Mouse (Mus musculus) heart, adult 2 months (tissue): Measurements from ENCODE around the gene Fgfr2. TPM values are rescaled to one million over a fixed set of nuclear protein-coding genes. Genes with fewer than 3 reads are reported as not detected.

ENCODE experiments used
- DNase-seq, 2 experiments: peaks; one replicate each; pipeline ENCODE4 v3.0.0; 2021
- H3K27ac ChIP-seq: fragments of 200-600 bp; 2 replicates; pipeline ENCODE4 v1.8.1; 2022
- H3K27me3 ChIP-seq: fragments of 200-500 bp; 2 replicates; pipeline ENCODE4 v1.6.1; 2012; ENCODE audit warnings: mild to moderate bottlenecking, low read length, inconsistent platforms, mixed read lengths; ENCODE audit not compliant: control insufficient read depth, insufficient read depth
- H3K36me3 ChIP-seq: fragments of 200-500 bp; 2 replicates; pipeline ENCODE4 v1.6.1; 2012; ENCODE audit warnings: low read length, inconsistent platforms; ENCODE audit not compliant: control insufficient read depth, insufficient read depth
- H3K4me1 ChIP-seq: fragments of 200-500 bp; 2 replicates; pipeline ENCODE4 v1.6.1; 2011; ENCODE audit warnings: low read length; ENCODE audit not compliant: control insufficient read depth, insufficient read depth
- H3K4me3 ChIP-seq: fragments of 200-600 bp; 2 replicates; pipeline ENCODE4 v1.8.1; 2022
- H3K79me2 ChIP-seq: fragments of 200-500 bp; replicated peaks from 2 replicates; pipeline ENCODE4 v1.6.1; 2012; ENCODE audit warnings: mild to moderate bottlenecking, inconsistent platforms, low read length, moderate library complexity, mixed read lengths; ENCODE audit not compliant: control insufficient read depth, insufficient read depth
- H3K9ac ChIP-seq: fragments of 200-500 bp; 2 replicates; pipeline ENCODE4 v1.6.1; 2012; ENCODE audit warnings: low read depth, mild to moderate bottlenecking, control low read depth, inconsistent platforms, low read length, mixed read lengths
- CTCF ChIP-seq: fragments of 200-600 bp; IDR thresholded peaks from 2 replicates; pipeline ENCODE4 v1.8.1; 2022; ENCODE audit warnings: antibody characterized with exemption, mild to moderate bottlenecking, moderate library complexity
- EP300 ChIP-seq: fragments of 200-500 bp; IDR thresholded peaks from 2 replicates; pipeline ENCODE4 v1.6.1; 2011; ENCODE audit warnings: low read depth, low read length, control low read depth; ENCODE audit not compliant: insufficient read depth
- POLR2A ChIP-seq: fragments of 200-500 bp; IDR thresholded peaks from 2 replicates; pipeline ENCODE4 v1.6.1; 2011; ENCODE audit warnings: mild to moderate bottlenecking, low read depth, low read length, control low read depth; ENCODE audit not compliant: insufficient read depth
- WGBS: fragments of 180-500 bp; shearing (Covaris S2); methylation state at CpG from one replicate; pipeline ENCODE4 v1.1.7; 2018; 5-methylcytosine and 5-hydroxymethylcytosine counted together
- intact Hi-C: fragments of 180-260 bp; cut with DNase I; formaldehyde crosslinking; loops from one replicate; pipeline ENCODE4 v1.15.1; 2025
- polyA plus RNA-seq: library from polyadenylated mRNA; depleted of rRNA; stranded (reverse); fragments of >200 nt; gene quantifications from 2 replicates; pipeline ENCODE4 v1.2.3, GENCODE M21; 2012
- total RNA-seq, 2 experiments: library from RNA; stranded (reverse); gene quantifications; 2 replicates each; pipeline ENCODE4 v1.2.3; 2021

The Fgfr2 gene
- total and polyA plus RNA-seq, 3 experiments = 1.1 to 2.0 (median 1.3) TPM

- H3K36me3 ChIP-seq = no peaks in the 10 kb centered on the region
- no peak overlapping the region for H3K27ac ChIP-seq
- DNase-seq = peak in 1 of 2 experiments; percentile 24
- H3K27me3 ChIP-seq = no peaks in the 10 kb centered on the region
- no peak overlapping the region for H3K4me3 ChIP-seq
- 69% methylated on average over 11 of the region's 11 CpGs for WGBS
- no peaks in the 10 kb centered on the region for H3K79me2 ChIP-seq
- intact Hi-C loops = no loop called here
- H3K4me1 ChIP-seq = no peaks in the 10 kb centered on the region
- no peak overlapping the region for H3K9ac ChIP-seq
- TF ChIP-seq CTCF (peak; percentile 24; the same call in 1 of the 2 replicates), EP300 (no peak)
Observed at GRCm38 (mm10) chr7:130332515-130333220, 2790.5 kb downstream of the Fgfr2 start.

GRCm38 (mm10) chr7:130327603-130328365 lies 2795.4 kb downstream of the Fgfr2 start:
- H3K4me1 ChIP-seq = no peaks in the 10 kb centered on the region
- no peaks in the 10 kb centered on the region; the same call in 1 of the 2 replicates for H3K27me3 ChIP-seq
- no peak for DNase-seq
- no peak for TF ChIP-seq EP300
- H3K4me3 ChIP-seq = no peak overlapping the region
- 17% methylated on average over 15 of the region's 15 CpGs for WGBS
- H3K36me3 ChIP-seq = no peaks in the 10 kb centered on the region
- intact Hi-C loops = no loop called here
- no peak overlapping the region for H3K27ac ChIP-seq
- H3K79me2 ChIP-seq = no peaks in the 10 kb centered on the region
- H3K9ac ChIP-seq = no peak overlapping the region

- WGBS = 41% methylated on average over 15 of the region's 15 CpGs
- Histone ChIP-seq H3K27me3 (no peaks in the 10 kb centered on the region; the same call in 1 of the 2 replicates), H3K4me1 (no peaks in the 10 kb centered on the region), H3K4me3 (no peak overlapping the region), H3K9ac (no peak overlapping the region), H3K36me3 (no peaks in the 10 kb centered on the region), H3K27ac (no peak overlapping the region), H3K79me2 (no peaks in the 10 kb centered on the region)
- peak in 1 of 2 experiments; percentile 50 for DNase-seq
- intact Hi-C loops = no loop called here
- TF ChIP-seq EP300 (no peak), POLR2A (no peak), CTCF (no peak)
Observed at GRCm38 (mm10) chr7:130325983-130326433, 2797.1 kb downstream of the Fgfr2 start.

- TF ChIP-seq POLR2A = no peak
- TF ChIP-seq CTCF = no peak
- TF ChIP-seq EP300 = no peak
- H3K27me3 ChIP-seq = no peaks in the 10 kb centered on the region; the same call in 1 of the 2 replicates
- WGBS = 85% methylated on average over 14 of the region's 14 CpGs
- H3K4me3 ChIP-seq = no peak overlapping the region
- no peaks in the 10 kb centered on the region for H3K36me3 ChIP-seq
- H3K9ac ChIP-seq = no peak overlapping the region
- H3K4me1 ChIP-seq = peaks cover 2% of the 10 kb centered on the region; the same call in 1 of the 2 replicates
- no peaks in the 10 kb centered on the region for H3K79me2 ChIP-seq
- DNase-seq = no peak
- H3K27ac ChIP-seq = no peak overlapping the region
- intact Hi-C loops = no loop called here
Observed at GRCm38 (mm10) chr7:130324716-130325401, 2798.3 kb downstream of the Fgfr2 start.

GRCm38 (mm10) chr7:130323766-130324165 lies 2799.4 kb downstream of the Fgfr2 start:
- H3K79me2 ChIP-seq = no peaks in the 10 kb centered on the region
- intact Hi-C loops = no loop called here
- 93% methylated on average over 4 of the region's 4 CpGs for WGBS
- no peak overlapping the region for H3K4me3 ChIP-seq
- no peak for TF ChIP-seq CTCF
- no peak for TF ChIP-seq POLR2A
- TF ChIP-seq EP300 = no peak
- DNase-seq = no peak
- H3K9ac ChIP-seq = no peak overlapping the region
- H3K36me3 ChIP-seq = no peaks in the 10 kb centered on the region
- no peak overlapping the region for H3K27ac ChIP-seq
- H3K27me3 ChIP-seq = no peaks in the 10 kb centered on the region; the same call in 1 of the 2 replicates
- H3K4me1 ChIP-seq = peaks cover 5% of the 10 kb centered on the region
